Mouse (Mus musculus): Measurements from ENCODE around the gene Nudt4. TPM values are rescaled to one million over a fixed set of nuclear protein-coding genes. Genes with fewer than 3 reads are reported as not detected.

Nudt4 gene
- polyA plus RNA-seq, 1 experiment from 2014 or later: 85.7 TPM

GRCm38 (mm10) chr10:95565156-95565854 lies 1.4 kb upstream of the Nudt4 start:
- Histone ChIP-seq H3K36me3 (no peaks in the 10 kb centered on the region), H3K4me2 (peak overlapping the region; percentile 32), H3K27ac (peak overlapping the region; percentile 3; the same call in 1 of the 2 replicates), H3K27me3 (no peaks in the 10 kb centered on the region), H3K9me3 (no peaks in the 10 kb centered on the region), H3K4me3 (no peak overlapping the region), H3K9ac (0 out of 2 replicates have a peak overlapping the region, but pooled peaks have one; percentile 3), H3K4me1 (peaks cover 28% of the 10 kb centered on the region)
- no peak for ATAC-seq (ENCODE audit: insufficient number of reproducible peaks, insufficient read depth, low FRiP score, low TSS enrichment, low read depth)
- 10% methylated on average over 14 of the region's 14 CpGs for WGBS

DNA sequence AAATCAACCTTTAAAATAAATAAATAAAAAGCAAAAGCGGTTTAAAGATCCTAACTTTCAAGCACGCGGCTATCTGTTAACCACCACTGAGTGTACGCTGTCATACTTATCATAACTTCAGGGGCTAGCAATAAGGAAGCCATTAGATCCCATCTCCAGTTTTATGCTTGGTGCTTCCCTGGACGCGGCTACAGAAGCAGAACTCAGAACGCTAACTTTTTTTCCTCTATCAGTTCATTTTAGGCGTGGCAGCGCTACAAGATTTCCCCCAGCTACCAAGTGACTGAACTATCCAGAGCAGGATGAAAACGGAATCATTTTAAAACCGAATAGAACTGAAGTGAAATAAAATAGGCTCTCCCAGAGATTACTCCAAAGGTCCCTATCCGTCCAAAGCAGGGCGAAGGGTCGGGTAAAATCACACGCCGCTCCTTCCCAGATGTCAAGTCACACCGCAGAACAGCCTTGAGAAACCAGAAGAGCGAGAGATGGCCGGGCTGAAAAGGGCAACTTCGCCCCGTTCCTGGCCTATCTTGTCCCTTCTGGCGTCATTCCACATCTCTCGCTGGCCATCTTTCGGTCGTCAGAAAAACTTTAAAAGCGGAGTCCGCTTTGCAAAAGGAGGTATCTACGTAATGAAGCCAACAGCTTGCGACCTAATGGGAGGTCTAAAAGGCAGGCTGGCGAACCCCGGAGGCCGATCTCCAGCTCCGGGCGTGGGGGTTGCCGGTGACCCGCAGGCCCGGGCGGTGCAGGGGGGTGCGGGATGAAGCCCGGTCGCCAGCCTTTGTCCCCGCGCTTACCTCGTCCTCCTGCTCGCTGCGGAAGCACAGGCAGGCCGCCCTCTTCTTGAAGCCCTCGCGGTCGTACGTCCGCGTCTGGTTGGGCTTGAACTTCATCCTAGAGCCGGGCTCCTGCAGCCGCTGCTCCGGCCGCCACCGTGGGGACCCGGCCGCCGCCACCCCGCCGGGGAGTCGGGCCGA lies 796 bp downstream of the Nudt4 start:
- H3K9ac ChIP-seq: peak overlapping the region; percentile 97
- H3K36me3 ChIP-seq: no peaks in the 10 kb centered on the region
- ATAC-seq (ENCODE audit: insufficient number of reproducible peaks, insufficient read depth, low FRiP score, low TSS enrichment, low read depth): peak; percentile 48; the same call in 1 of the 2 replicates
- peak overlapping the region; percentile 91 for H3K27ac ChIP-seq
- WGBS: under 1% methylated on average over 65 of the region's 65 CpGs
- H3K4me3 ChIP-seq: peak overlapping the region; percentile 93
- H3K4me1 ChIP-seq: peaks cover 42% of the 10 kb centered on the region
- H3K4me2 ChIP-seq: peak overlapping the region; percentile 78
- H3K9me3 ChIP-seq: no peaks in the 10 kb centered on the region
- H3K27me3 ChIP-seq: no peaks in the 10 kb centered on the region

- Histone ChIP-seq H3K9ac (peak overlapping the region; percentile 97), H3K4me3 (peak overlapping the region; percentile 93), H3K27ac (no peak overlapping the region; the same call in 1 of the 2 replicates), H3K36me3 (peaks cover 3% of the 10 kb centered on the region), H3K27me3 (no peaks in the 10 kb centered on the region), H3K9me3 (no peaks in the 10 kb centered on the region), H3K4me1 (peaks cover 42% of the 10 kb centered on the region), H3K4me2 (peak overlapping the region; percentile 78)
- 8% methylated on average over 8 of the region's 8 CpGs for WGBS
- ATAC-seq (ENCODE audit: insufficient number of reproducible peaks, insufficient read depth, low FRiP score, low TSS enrichment, low read depth): no peak
These were observed 1.6 kb downstream of the Nudt4 start for GRCm38 (mm10) chr10:95562395-95562794.

- no peak overlapping the region; the same call in 1 of the 2 replicates for H3K27ac ChIP-seq
- 22% methylated on average over 7 of the region's 7 CpGs for WGBS
- no peak for ATAC-seq (ENCODE audit: insufficient number of reproducible peaks, insufficient read depth, low FRiP score, low TSS enrichment, low read depth)
These were observed 2.3 kb downstream of the Nudt4 start for GRCm38 (mm10) chr10:95561616-95562015.

DNA sequence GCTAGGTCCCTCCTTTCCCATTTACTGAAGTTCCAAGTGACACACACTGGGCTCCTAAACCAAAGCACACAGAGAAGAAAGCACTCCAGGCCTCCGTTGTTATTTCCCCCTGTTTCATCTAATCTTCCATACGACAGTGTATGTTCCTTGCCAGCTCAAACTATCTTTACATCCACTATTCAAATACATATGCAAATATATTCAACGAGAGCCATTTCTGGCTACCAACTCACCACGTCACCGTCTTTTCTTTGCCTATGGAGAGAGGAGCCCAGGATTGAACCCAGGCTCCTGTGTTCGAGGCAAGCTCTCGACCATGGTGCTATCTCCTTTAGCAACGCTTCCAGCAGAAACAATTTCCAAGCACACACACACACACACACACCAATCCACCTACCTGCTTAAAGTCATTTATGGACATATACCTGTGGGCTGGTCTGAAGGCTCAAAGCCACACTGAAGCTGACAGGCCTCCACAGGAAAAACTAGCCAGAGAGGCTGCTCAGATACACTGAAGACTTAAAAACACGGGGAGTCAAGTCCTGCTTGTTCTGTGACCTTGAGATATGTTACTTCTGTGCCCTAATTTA lies 3.5 kb downstream of the Nudt4 start:
- Histone ChIP-seq H3K9ac (no peak overlapping the region), H3K4me1 (peaks cover 37% of the 10 kb centered on the region), H3K36me3 (peaks cover 16% of the 10 kb centered on the region), H3K4me3 (peak overlapping the region; percentile 14; the same call in 1 of the 2 replicates), H3K4me2 (peak overlapping the region; percentile 28), H3K27me3 (no peaks in the 10 kb centered on the region), H3K27ac (no peak overlapping the region), H3K9me3 (no peaks in the 10 kb centered on the region)
- ATAC-seq (ENCODE audit: insufficient number of reproducible peaks, insufficient read depth, low FRiP score, low TSS enrichment, low read depth): no peak
- 88% methylated on average over 9 of the region's 9 CpGs for WGBS

More at GRCm38 (mm10) chr10:95561616-95562015, 2.3 kb downstream of the Nudt4 start:
- peak overlapping the region; percentile 93 for H3K4me3 ChIP-seq
- peak overlapping the region; percentile 97 for H3K9ac ChIP-seq
- H3K4me1 ChIP-seq: peaks cover 42% of the 10 kb centered on the region
- H3K27me3 ChIP-seq: no peaks in the 10 kb centered on the region
- H3K36me3 ChIP-seq: peaks cover 9% of the 10 kb centered on the region
- no peaks in the 10 kb centered on the region for H3K9me3 ChIP-seq
- H3K4me2 ChIP-seq: peak overlapping the region; percentile 78

GRCm38 (mm10) chr10:95559426-95559825 lies 4.5 kb downstream of the Nudt4 start:
- Histone ChIP-seq H3K9ac (no peak overlapping the region), H3K27me3 (no peaks in the 10 kb centered on the region), H3K4me1 (peaks cover 27% of the 10 kb centered on the region), H3K27ac (no peak overlapping the region), H3K4me2 (peak overlapping the region; percentile 28; the same call in 1 of the 2 replicates), H3K4me3 (no peak overlapping the region), H3K36me3 (peaks cover 20% of the 10 kb centered on the region), H3K9me3 (no peaks in the 10 kb centered on the region)
- 57% methylated on average over 7 of the region's 7 CpGs for WGBS
- no peak for ATAC-seq (ENCODE audit: insufficient number of reproducible peaks, insufficient read depth, low FRiP score, low TSS enrichment, low read depth)

DNA sequence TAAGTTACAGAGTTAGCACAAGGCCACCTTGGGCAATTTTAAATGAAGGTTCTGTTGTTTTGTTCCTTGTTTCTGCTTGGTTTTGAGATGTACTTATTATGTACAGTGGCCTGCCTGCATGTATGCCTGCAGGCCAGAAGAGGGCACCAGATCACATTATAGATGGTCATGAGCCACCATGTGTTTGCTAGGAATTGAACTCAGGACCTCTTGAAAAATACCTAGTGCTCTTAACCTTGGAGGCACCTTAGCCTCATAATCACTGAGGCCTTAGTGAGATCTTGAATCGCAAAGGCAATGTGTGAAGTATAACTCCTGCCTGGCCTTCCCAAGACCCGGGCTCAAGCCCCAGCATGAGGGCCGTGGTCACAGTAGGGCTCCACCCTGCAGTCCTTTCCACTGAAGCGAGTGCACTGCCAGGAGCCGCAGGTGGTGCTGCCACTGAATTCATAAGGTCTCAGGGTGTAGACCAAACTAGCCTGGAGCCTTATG lies 6.6 kb downstream of the Nudt4 start:
- WGBS: 91% methylated on average over 5 of the region's 5 CpGs

GRCm38 (mm10) chr10:95555866-95556265 lies 8.1 kb downstream of the Nudt4 start:
- 75% methylated on average over 11 of the region's 11 CpGs for WGBS
- Histone ChIP-seq H3K4me1 (peaks cover 20% of the 10 kb centered on the region), H3K4me3 (no peak overlapping the region), H3K4me2 (no peak overlapping the region), H3K9me3 (no peaks in the 10 kb centered on the region), H3K9ac (no peak overlapping the region), H3K36me3 (peaks cover 29% of the 10 kb centered on the region), H3K27ac (no peak overlapping the region), H3K27me3 (no peaks in the 10 kb centered on the region)
- no peak for ATAC-seq (ENCODE audit: insufficient number of reproducible peaks, insufficient read depth, low FRiP score, low TSS enrichment, low read depth)

More for the DNA sequence above, 6.6 kb downstream of the Nudt4 start:
- Histone ChIP-seq H3K27me3 (no peaks in the 10 kb centered on the region), H3K27ac (no peak overlapping the region), H3K9ac (no peak overlapping the region), H3K4me2 (no peak overlapping the region), H3K4me1 (peaks cover 27% of the 10 kb centered on the region), H3K9me3 (no peaks in the 10 kb centered on the region), H3K36me3 (peaks cover 24% of the 10 kb centered on the region), H3K4me3 (no peak overlapping the region)
- ATAC-seq (ENCODE audit: insufficient number of reproducible peaks, insufficient read depth, low FRiP score, low TSS enrichment, low read depth): no peak

GRCm38 (mm10) chr10:95552326-95552725 lies 11.6 kb downstream of the Nudt4 start:
- WGBS: 65% methylated on average over 3 of the region's 3 CpGs
- Histone ChIP-seq H3K4me1 (no peaks in the 10 kb centered on the region), H3K4me3 (no peak overlapping the region), H3K4me2 (no peak overlapping the region), H3K36me3 (peaks cover 48% of the 10 kb centered on the region), H3K9ac (no peak overlapping the region), H3K27ac (no peak overlapping the region), H3K9me3 (no peaks in the 10 kb centered on the region), H3K27me3 (no peaks in the 10 kb centered on the region)
- ATAC-seq (ENCODE audit: insufficient number of reproducible peaks, insufficient read depth, low FRiP score, low TSS enrichment, low read depth): no peak

- H3K27ac ChIP-seq: no peak overlapping the region
- H3K9me3 ChIP-seq: no peaks in the 10 kb centered on the region
- no peak overlapping the region for H3K9ac ChIP-seq
- no peak overlapping the region for H3K4me3 ChIP-seq
- no peak overlapping the region for H3K4me2 ChIP-seq
- no peak for ATAC-seq (ENCODE audit: insufficient number of reproducible peaks, insufficient read depth, low FRiP score, low TSS enrichment, low read depth)
- H3K27me3 ChIP-seq: no peaks in the 10 kb centered on the region
- H3K4me1 ChIP-seq: no peaks in the 10 kb centered on the region
- H3K36me3 ChIP-seq: peaks cover 44% of the 10 kb centered on the region
These were observed 12.2 kb downstream of the Nudt4 start for GRCm38 (mm10) chr10:95551752-95552151.

DNA sequence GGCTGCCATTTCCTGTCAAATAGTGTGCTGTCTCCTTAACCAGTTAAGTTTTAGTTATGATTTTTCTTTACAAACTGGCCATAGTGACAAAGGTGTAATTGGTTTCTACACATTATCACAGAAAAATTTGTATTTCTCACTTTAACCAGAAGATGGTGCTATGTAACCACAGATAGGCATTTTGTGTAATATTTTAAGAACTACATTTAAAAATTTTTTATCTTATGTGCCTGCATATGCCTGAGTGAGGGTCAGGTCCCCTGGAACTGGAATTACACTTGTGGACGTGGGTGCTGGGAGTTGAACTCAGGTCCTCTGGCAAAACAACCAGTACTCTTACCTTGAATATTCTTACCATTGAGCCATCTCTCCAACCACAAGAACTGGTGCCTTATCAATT lies 13.4 kb downstream of the Nudt4 start:
- H3K36me3 ChIP-seq: peaks cover 49% of the 10 kb centered on the region
- no peak overlapping the region for H3K4me3 ChIP-seq
- no peak overlapping the region for H3K27ac ChIP-seq
- H3K27me3 ChIP-seq: no peaks in the 10 kb centered on the region
- H3K4me1 ChIP-seq: no peaks in the 10 kb centered on the region
- no peak overlapping the region for H3K4me2 ChIP-seq
- no peak overlapping the region for H3K9ac ChIP-seq
- no peak for ATAC-seq (ENCODE audit: insufficient number of reproducible peaks, insufficient read depth, low FRiP score, low TSS enrichment, low read depth)
- 67% methylated on average over 1 of the region's 1 CpGs for WGBS
- no peaks in the 10 kb centered on the region for H3K9me3 ChIP-seq
